Mouse (Mus musculus) heart, embryonic 14.5 days (tissue): ENCODE measurements around the gene Noc2l. TPM values are rescaled to one million over a fixed set of nuclear protein-coding genes. Genes with fewer than 3 reads are reported as not detected.

Experiments used
- ATAC-seq: fragments of 200-750 bp; cut with Nextera tagmentation; 2 replicates; pipeline ENCODE4 v1.8.0; 2017; ENCODE audit warnings: low read depth, moderate TSS enrichment; ENCODE audit not compliant: insufficient number of reproducible peaks, insufficient read depth, low FRiP score
- H3K27ac ChIP-seq, 2 experiments: fragments of 200-500 bp in 1 of 2; fragments of 300-500 bp in 1 of 2; sonication (generic) in 1 of 2; replicated peaks in 1 of 2; 2 replicates each; pipeline ENCODE4 v1.5.1; 2012 to 2014; ENCODE audit warnings: low read depth in 2 of 2, low read length in 2 of 2, control low read depth in 1 of 2, mild to moderate bottlenecking in 1 of 2, mixed read lengths in 1 of 2; ENCODE audit not compliant: control insufficient read depth in 1 of 2, insufficient read depth in 1 of 2
- H3K27me3 ChIP-seq: fragments of 300-500 bp; sonication (generic); 2 replicates; pipeline ENCODE4 v1.6.1; 2014; ENCODE audit warnings: mild to moderate bottlenecking, low read length, control low read depth; ENCODE audit not compliant: control insufficient read depth, insufficient read depth
- H3K36me3 ChIP-seq: fragments of 300-500 bp; sonication (generic); 2 replicates; pipeline ENCODE4 v1.6.1; 2014; ENCODE audit warnings: mild to moderate bottlenecking, control low read depth, low read length, mixed read lengths; ENCODE audit not compliant: control insufficient read depth, insufficient read depth
- H3K4me1 ChIP-seq, 2 experiments: fragments of 200-500 bp in 1 of 2; fragments of 300-500 bp in 1 of 2; sonication (generic) in 1 of 2; 2 replicates each; pipeline ENCODE4 v1.6.1; 2012 to 2014; ENCODE audit warnings: low read length in 2 of 2, control low read depth in 1 of 2, mixed read lengths in 1 of 2; ENCODE audit not compliant: control insufficient read depth in 2 of 2, insufficient read depth in 2 of 2
- H3K4me2 ChIP-seq: fragments of 300-500 bp; sonication (generic); 2 replicates; pipeline ENCODE4 v1.6.1; 2014; ENCODE audit warnings: mild to moderate bottlenecking, low read length
- H3K4me3 ChIP-seq, 2 experiments: fragments of 200-500 bp in 1 of 2; fragments of 300-500 bp in 1 of 2; sonication (generic) in 1 of 2; 2 replicates each; pipeline ENCODE4 v1.5.1; 2012 to 2014; ENCODE audit warnings: low read length in 2 of 2, mild to moderate bottlenecking in 2 of 2, control low read depth in 1 of 2, low read depth in 1 of 2, moderate library complexity in 1 of 2; ENCODE audit not compliant: control insufficient read depth in 1 of 2, insufficient read depth in 1 of 2
- H3K9ac ChIP-seq: fragments of 300-500 bp; sonication (generic); 2 replicates; pipeline ENCODE4 v1.6.1; 2014; ENCODE audit warnings: mild to moderate bottlenecking, low read length
- H3K9me3 ChIP-seq: fragments of 300-500 bp; sonication (generic); 2 replicates; pipeline ENCODE4 v1.6.1; 2016; ENCODE audit warnings: low read length, control low read depth; ENCODE audit not compliant: control insufficient read depth
- WGBS: fragments of 180-500 bp; shearing (Covaris S2); extraction: QIAGEN DNeasy Blood & Tissue Kit; methylation state at CpG from one replicate; pipeline ENCODE4 v1.1.7; 2014; 5-methylcytosine and 5-hydroxymethylcytosine counted together
- microRNA-seq: library from miRNA; unstranded; fragments of <30 nt; microRNA quantifications from one replicate; pipeline ENCODE4, GENCODE M21; 2016
- polyA plus RNA-seq: library from polyadenylated mRNA; unstranded; fragments of >200 nt; fragmentation: Nextera tagmentation; extraction: Ambion mirVana; gene quantifications from 2 replicates; pipeline ENCODE4 v1.2.1, GENCODE M21; 2014

Noc2l gene
- polyA plus RNA-seq, 1 experiment from 2014 or later = 37.0 TPM

GRCm38 (mm10) chr4:156254361-156255077 is 18.7 kb downstream of the Noc2l start:
- peak overlapping the region; percentile 30 to 34 for H3K4me3 ChIP-seq
- 3% methylated on average over 30 of the region's 30 CpGs for WGBS
- H3K9me3 ChIP-seq = no peaks in the 10 kb centered on the region
- no peaks in the 10 kb centered on the region for H3K36me3 ChIP-seq
- peaks cover 32% of the 10 kb centered on the region for H3K27me3 ChIP-seq
- H3K27ac ChIP-seq = no peak overlapping the region
- H3K4me2 ChIP-seq = peak overlapping the region; percentile 59
- peak; percentile 60 for ATAC-seq
- H3K4me1 ChIP-seq = peaks cover 7 to 13% of the 10 kb centered on the region in 2 experiments
- H3K9ac ChIP-seq = 0 out of 2 replicates have a peak overlapping the region, but pooled peaks have one; percentile 30

GRCm38 (mm10) chr4:156255078-156255839 is 19.4 kb downstream of the Noc2l start, which contains the start of gene Samd11:
Gene Samd11, minus strand, starts transcription at chr4:156255657.
- H3K4me1 ChIP-seq = peaks cover 6 to 11% of the 10 kb centered on the region in 2 experiments
- H3K4me2 ChIP-seq = peak within 1 kb of the TSS; percentile 59
- 0 out of 2 replicates have a peak within 1 kb of the TSS, but pooled peaks have one; percentile 30 for H3K9ac ChIP-seq
- 6% methylated on average over 26 of the region's 26 CpGs for WGBS
- H3K36me3 ChIP-seq = no peaks in the 10 kb centered on the region
- H3K9me3 ChIP-seq = no peaks in the 10 kb centered on the region
- peak within 1 kb of the TSS; percentile 30 to 34 for H3K4me3 ChIP-seq
- no peak within 1 kb of the TSS for H3K27ac ChIP-seq
- peaks cover 32% of the 10 kb centered on the region for H3K27me3 ChIP-seq
- no peak for ATAC-seq

Small RNA genes within 50 kb of the gene (microRNA-seq; reads per million reads assigned to microRNA genes)
- 4.8 reads per million, percentile 13 among the genes with 10 or more reads in this experiment for gene Mir7658

Other genes with a start within 250 kb of the Noc2l start
- gene B3galt6, start 243.4 kb upstream of the Noc2l start, polyA plus RNA-seq = 8.9 and 11.5 TPM in 2 replicates
- 133 and 137 TPM in 2 replicates for gene Sdf4, start 243.1 kb upstream of the Noc2l start, polyA plus RNA-seq
- gene Tnfrsf4, start 222.2 kb upstream of the Noc2l start, polyA plus RNA-seq = 0.51 and 0.57 TPM in 2 replicates
- gene Tnfrsf18, start 209.8 kb upstream of the Noc2l start, polyA plus RNA-seq = 2.2 and 2.3 TPM in 2 replicates
- 0.11 and 0.26 TPM in 2 replicates for gene Ttll10, start 176.6 kb upstream of the Noc2l start, polyA plus RNA-seq
- gene 9430015G10Rik, start 126.0 kb upstream of the Noc2l start, polyA plus RNA-seq = 12.0 and 14.6 TPM in 2 replicates
- gene Rnf223, start 105.5 kb upstream of the Noc2l start, polyA plus RNA-seq = 0.07 and 0.22 TPM in 2 replicates
- 44.1 and 47.0 TPM in 2 replicates for gene Agrn, start 38.5 kb upstream of the Noc2l start, polyA plus RNA-seq
- 0.84 and 1.4 TPM in 2 replicates for gene Isg15, start 35.2 kb upstream of the Noc2l start, polyA plus RNA-seq
- gene AW011738, start 32.7 kb upstream of the Noc2l start, polyA plus RNA-seq = 0.84 and 1.4 TPM in 2 replicates
- gene Perm1, start 20.1 kb upstream of the Noc2l start, polyA plus RNA-seq = 6.1 and 6.5 TPM in 2 replicates
- 13.5 and 15.3 TPM in 2 replicates for gene Plekhn1, start 1.2 kb upstream of the Noc2l start, polyA plus RNA-seq
- gene Samd11, start 19.6 kb downstream of the Noc2l start, polyA plus RNA-seq = 0.40 and 0.41 TPM in 2 replicates
- not detected in 2 replicates for gene Vmn2r-ps159, start 95.1 kb downstream of the Noc2l start, polyA plus RNA-seq